Mouse (Mus musculus) adrenal gland, postnatal 25 days (tissue): ENCODE results near the gene Morn5. TPM values are rescaled to one million over a fixed set of nuclear protein-coding genes. Genes with fewer than 3 reads are reported as not detected.

Experiments
- DNase-seq: peaks from one replicate; pipeline ENCODE4 v3.0.0; 2021; ENCODE audit warnings: mixed read lengths
- long read RNA-seq: library from polyadenylated mRNA; stranded (forward); transcript quantifications from one replicate; pipeline ENCODE4 v2.0.0, GENCODE M21; 2021
- total RNA-seq: library from RNA; stranded (reverse); gene quantifications from 2 replicates; pipeline ENCODE4 v1.2.3, GENCODE M21; 2021

Gene Morn5
- not detected in 2 replicates for total RNA-seq
- long read RNA-seq: 0 reads

GRCm38 (mm10) chr2:36048748-36049566, at the start of gene Morn5, which contains the start of gene Ndufa8:
Gene Morn5, plus strand, starts transcription at chr2:36049458.
Gene Ndufa8, minus strand, starts transcription at chr2:36049406.
- peak; percentile 99 for DNase-seq

GRCm38 (mm10) chr2:36000390-36000789, 48.9 kb upstream of the Morn5 start:
- DNase-seq: no peak

- DNase-seq: no peak
These were observed 47.1 kb upstream of the Morn5 start for GRCm38 (mm10) chr2:36002188-36002587.

- no peak for DNase-seq
These were observed 41.2 kb upstream of the Morn5 start for GRCm38 (mm10) chr2:36008071-36008470.

GRCm38 (mm10) chr2:36009386-36009785, 39.9 kb upstream of the Morn5 start:
- DNase-seq: peak; percentile 72

GRCm38 (mm10) chr2:36010579-36010978, 38.7 kb upstream of the Morn5 start:
- no peak for DNase-seq

- no peak for DNase-seq
These were observed 37.9 kb upstream of the Morn5 start for GRCm38 (mm10) chr2:36011331-36011825.

- peak; percentile 46 for DNase-seq
These were observed 36.2 kb upstream of the Morn5 start for GRCm38 (mm10) chr2:36013010-36013409.

GRCm38 (mm10) chr2:36021385-36022159, 27.7 kb upstream of the Morn5 start:
- peak; percentile 81 for DNase-seq

GRCm38 (mm10) chr2:36023291-36023690, 26.0 kb upstream of the Morn5 start:
- DNase-seq: peak; percentile 55

GRCm38 (mm10) chr2:36032884-36033283, 16.4 kb upstream of the Morn5 start:
- DNase-seq: no peak

GRCm38 (mm10) chr2:36033966-36034365, 15.3 kb upstream of the Morn5 start:
- DNase-seq: no peak

GRCm38 (mm10) chr2:36034898-36035297, 14.4 kb upstream of the Morn5 start:
- DNase-seq: no peak

- DNase-seq: no peak
These were observed 13.7 kb upstream of the Morn5 start for GRCm38 (mm10) chr2:36035413-36036081.

GRCm38 (mm10) chr2:36039297-36039985, 9.8 kb upstream of the Morn5 start:
- DNase-seq: no peak

- DNase-seq: no peak
These were observed 8.4 kb upstream of the Morn5 start for GRCm38 (mm10) chr2:36040872-36041271.

GRCm38 (mm10) chr2:36048164-36048563, 1.1 kb upstream of the Morn5 start:
- no peak for DNase-seq

GRCm38 (mm10) chr2:36049567-36049954, 303 bp downstream of the Morn5 start:
- no peak for DNase-seq

GRCm38 (mm10) chr2:36053249-36053648, 4.0 kb downstream of the Morn5 start:
- DNase-seq: no peak

- no peak for DNase-seq
These were observed 7.0 kb downstream of the Morn5 start for GRCm38 (mm10) chr2:36056248-36056647.

GRCm38 (mm10) chr2:36061409-36061808, 12.2 kb downstream of the Morn5 start:
- no peak for DNase-seq

GRCm38 (mm10) chr2:36067132-36067531, 17.9 kb downstream of the Morn5 start:
- DNase-seq: no peak
